Mouse (Mus musculus) E14TG2a.4 (cell line): ENCODE measurements around the gene Wipi2.

ENCODE experiments used
- H3K27me3 ChIP-seq: 2 replicates; pipeline ENCODE4 v1.6.1; 2014; ENCODE audit warnings: low read length, control low read depth; ENCODE audit not compliant: insufficient read depth
- H3K36me3 ChIP-seq: 2 replicates; pipeline ENCODE4 v1.6.1; 2014; ENCODE audit warnings: low read length, control low read depth; ENCODE audit not compliant: insufficient read depth
- H3K4me1 ChIP-seq: replicated peaks from 2 replicates; pipeline ENCODE4 v1.6.1; 2014; ENCODE audit warnings: low read depth, low read length, control low read depth
- H3K4me3 ChIP-seq: replicated peaks from 2 replicates; pipeline ENCODE4 v1.5.1; 2014; ENCODE audit warnings: mild to moderate bottlenecking, low read length
- H3K9me3 ChIP-seq: 2 replicates; pipeline ENCODE4 v1.6.1; 2014; ENCODE audit warnings: low read length, control low read depth
- CTCF ChIP-seq: conservative IDR thresholded peaks from 2 replicates; pipeline ENCODE4 v1.5.1; 2014; ENCODE audit warnings: low read length
- NANOG ChIP-seq: IDR thresholded peaks from 2 replicates; pipeline ENCODE4 v1.6.1; 2014; ENCODE audit warnings: borderline replicate concordance, low read length, mixed read lengths
- POU5F1 ChIP-seq: IDR thresholded peaks from 2 replicates; pipeline ENCODE4 v1.6.1; 2014; ENCODE audit warnings: low read length, borderline replicate concordance

The Wipi2 gene

DNA sequence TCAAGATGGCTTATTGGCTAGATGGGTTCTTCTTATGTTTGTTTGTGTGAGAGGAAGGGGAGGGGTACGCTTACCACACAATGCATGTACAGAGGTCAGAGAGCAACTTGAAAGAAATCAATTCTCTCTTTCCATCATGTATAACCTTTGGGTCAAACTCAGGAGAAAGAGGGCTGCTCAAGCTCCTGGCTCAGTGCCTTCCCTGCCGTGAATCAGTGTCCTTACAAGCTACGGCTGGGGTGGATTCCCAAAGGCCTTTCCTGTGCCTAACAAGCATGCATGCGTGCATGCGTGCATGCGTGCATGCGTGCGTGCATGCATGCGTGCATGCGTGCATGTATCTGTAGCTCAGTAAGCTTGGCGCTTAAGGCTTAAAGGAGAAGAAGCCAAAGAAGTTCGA is 22.2 kb upstream of the Wipi2 start:
- Histone ChIP-seq H3K4me3 (no peak overlapping the region), H3K9me3 (no peaks in the 10 kb centered on the region), H3K36me3 (no peaks in the 10 kb centered on the region), H3K4me1 (peaks cover 11% of the 10 kb centered on the region), H3K27me3 (peaks cover 58% of the 10 kb centered on the region)
- no peak for TF ChIP-seq POU5F1
- TF ChIP-seq NANOG = no peak
- TF ChIP-seq CTCF = no peak

DNA sequence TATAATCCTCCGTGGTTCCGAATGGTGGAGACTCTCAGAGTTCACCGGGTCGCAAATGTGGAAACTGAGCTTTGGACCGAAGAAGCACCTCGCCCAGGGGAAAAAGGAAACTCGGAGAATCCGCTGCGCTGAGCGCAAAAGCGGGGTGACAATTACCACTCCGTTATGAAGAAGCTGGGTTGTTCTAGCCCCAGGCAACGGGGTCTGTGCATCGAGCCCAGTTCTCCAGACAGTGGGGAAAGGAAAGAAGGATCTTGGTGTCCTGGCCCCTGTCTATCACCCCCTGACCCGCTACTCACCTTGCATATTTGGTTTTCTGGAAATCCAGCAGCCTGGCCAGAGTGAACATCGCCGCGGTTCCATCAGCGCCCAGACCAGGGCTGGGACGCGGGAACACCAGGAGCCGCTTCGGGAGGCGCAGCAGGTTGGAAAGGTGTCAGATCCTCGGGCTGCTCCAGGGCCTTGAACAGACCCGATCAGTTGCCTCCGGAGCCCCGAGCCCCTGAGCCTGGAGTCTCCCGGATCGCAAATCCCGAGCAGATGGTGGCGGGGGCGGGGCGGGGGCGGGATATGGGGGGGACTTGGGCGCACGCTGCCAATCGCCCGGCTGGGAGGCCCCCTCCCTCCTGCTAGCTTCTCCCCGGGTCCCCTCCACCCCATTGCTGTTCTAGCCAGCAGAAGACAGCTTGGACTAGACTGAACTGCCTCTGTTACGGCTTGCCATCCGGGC is 19.1 kb upstream of the Wipi2 start, which contains the start of gene Mmd2:
Gene Mmd2, minus strand, starts transcription at position 542 of the 730 bp plus-strand sequence.
- peak within 1 kb of the TSS; percentile 75 for H3K4me3 ChIP-seq
- H3K9me3 ChIP-seq = peaks cover 5% of the 10 kb centered on the region; the same call in 1 of the 2 replicates
- H3K27me3 ChIP-seq = peaks cover 50% of the 10 kb centered on the region
- H3K36me3 ChIP-seq = no peaks in the 10 kb centered on the region
- peaks cover 20% of the 10 kb centered on the region for H3K4me1 ChIP-seq
- TF ChIP-seq CTCF (no peak), NANOG (no peak), POU5F1 (no peak)

DNA sequence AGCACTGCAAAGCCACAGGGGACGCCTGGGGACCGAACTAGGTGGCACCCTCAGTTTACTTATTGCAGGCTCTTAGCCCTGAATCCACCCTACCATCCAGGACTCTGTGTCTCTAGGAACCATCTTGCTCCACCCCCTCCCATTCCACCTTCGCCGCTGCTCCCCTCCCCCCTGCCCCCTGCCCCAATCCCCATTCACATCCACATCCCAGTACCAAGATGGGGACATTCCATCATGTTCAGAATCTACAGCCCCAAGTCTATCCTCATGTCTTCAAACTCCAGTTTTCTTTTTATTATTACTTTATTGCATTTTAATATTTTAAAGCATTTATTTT is 18.5 kb upstream of the Wipi2 start:
- H3K4me3 ChIP-seq = peak overlapping the region; percentile 75; the same call in 1 of the 2 replicates
- TF ChIP-seq NANOG = no peak
- TF ChIP-seq CTCF = no peak
- no peak for TF ChIP-seq POU5F1

DNA sequence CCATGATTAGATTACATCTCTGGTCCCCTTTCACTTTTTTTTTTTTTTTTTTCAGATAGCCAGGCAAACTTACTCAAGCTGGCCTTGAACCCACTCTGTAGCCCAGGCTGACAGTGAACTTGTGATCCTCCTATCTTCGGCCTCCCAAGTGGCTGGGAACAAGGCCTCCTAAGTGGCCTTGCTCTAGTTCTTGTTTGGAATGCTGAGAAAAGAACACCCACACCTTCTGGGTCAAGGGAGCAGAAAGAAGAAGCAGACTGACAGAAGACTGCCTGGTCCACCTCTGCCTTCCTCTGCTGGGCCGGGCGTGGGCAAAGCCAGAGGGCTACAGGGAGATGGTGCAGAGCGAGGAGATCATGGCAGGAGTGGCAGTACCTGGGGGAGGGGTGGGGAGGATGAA is 17.1 kb upstream of the Wipi2 start:
- Histone ChIP-seq H3K27me3 (peaks cover 57% of the 10 kb centered on the region), H3K4me1 (peaks cover 20% of the 10 kb centered on the region), H3K9me3 (peaks cover 15% of the 10 kb centered on the region; the same call in 1 of the 2 replicates), H3K36me3 (no peaks in the 10 kb centered on the region), H3K4me3 (no peak overlapping the region)
- no peak for TF ChIP-seq CTCF
- no peak for TF ChIP-seq POU5F1
- no peak for TF ChIP-seq NANOG

More for the DNA sequence above, 18.5 kb upstream of the Wipi2 start:
- H3K9me3 ChIP-seq = peaks cover 10% of the 10 kb centered on the region; the same call in 1 of the 2 replicates
- peaks cover 50% of the 10 kb centered on the region for H3K27me3 ChIP-seq
- H3K4me1 ChIP-seq = peaks cover 20% of the 10 kb centered on the region
- no peaks in the 10 kb centered on the region for H3K36me3 ChIP-seq

DNA sequence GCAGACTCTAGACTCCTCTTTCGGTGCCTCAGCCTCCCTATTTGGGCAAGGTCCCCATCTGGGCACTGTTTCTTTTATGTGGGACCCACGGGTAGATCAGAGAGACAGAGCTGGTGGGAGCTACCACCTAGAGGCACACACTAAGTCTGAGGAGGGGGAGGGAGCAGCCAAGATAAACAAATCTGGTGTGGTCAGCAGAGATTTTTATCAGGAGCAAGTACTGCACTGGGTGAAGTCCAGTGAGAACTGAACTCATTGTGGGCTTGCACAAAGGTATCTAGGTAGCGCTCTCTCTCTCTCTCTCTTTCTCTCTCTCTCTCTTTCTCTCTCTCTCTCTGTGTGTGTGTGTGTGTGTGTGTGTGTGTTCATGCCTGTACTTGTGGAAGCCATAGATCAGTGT is 13.0 kb upstream of the Wipi2 start:
- Histone ChIP-seq H3K27me3 (peaks cover 50% of the 10 kb centered on the region), H3K9me3 (peaks cover 22% of the 10 kb centered on the region), H3K4me3 (no peak overlapping the region), H3K4me1 (peaks cover 12% of the 10 kb centered on the region), H3K36me3 (no peaks in the 10 kb centered on the region)
- TF ChIP-seq CTCF (no peak), POU5F1 (no peak), NANOG (no peak)

DNA sequence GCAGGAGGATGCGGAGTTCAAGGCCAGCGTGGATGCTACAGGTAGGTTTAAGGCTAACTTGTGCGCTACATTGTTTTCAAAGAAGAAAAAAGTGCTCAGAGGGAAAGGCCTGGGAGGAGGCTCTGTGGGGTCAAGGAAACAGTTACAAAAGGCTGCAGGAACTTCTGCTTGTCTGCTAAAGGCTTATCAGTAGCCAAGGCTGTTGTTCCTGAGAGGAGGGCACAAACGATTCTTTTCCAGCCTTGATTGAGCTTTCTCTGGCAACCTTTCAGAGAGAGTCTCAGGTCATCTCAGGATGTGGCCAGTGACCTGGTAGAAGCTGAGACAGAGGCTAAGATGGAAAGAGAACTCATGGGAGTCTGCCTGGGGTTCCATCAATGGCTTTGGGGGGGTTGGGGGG is 11.9 kb upstream of the Wipi2 start:
- no peaks in the 10 kb centered on the region for H3K36me3 ChIP-seq
- peaks cover 22% of the 10 kb centered on the region for H3K9me3 ChIP-seq
- no peak overlapping the region for H3K4me3 ChIP-seq
- H3K27me3 ChIP-seq = peaks cover 40% of the 10 kb centered on the region
- TF ChIP-seq NANOG (no peak), CTCF (no peak), POU5F1 (no peak)
- peaks cover 11% of the 10 kb centered on the region for H3K4me1 ChIP-seq

DNA sequence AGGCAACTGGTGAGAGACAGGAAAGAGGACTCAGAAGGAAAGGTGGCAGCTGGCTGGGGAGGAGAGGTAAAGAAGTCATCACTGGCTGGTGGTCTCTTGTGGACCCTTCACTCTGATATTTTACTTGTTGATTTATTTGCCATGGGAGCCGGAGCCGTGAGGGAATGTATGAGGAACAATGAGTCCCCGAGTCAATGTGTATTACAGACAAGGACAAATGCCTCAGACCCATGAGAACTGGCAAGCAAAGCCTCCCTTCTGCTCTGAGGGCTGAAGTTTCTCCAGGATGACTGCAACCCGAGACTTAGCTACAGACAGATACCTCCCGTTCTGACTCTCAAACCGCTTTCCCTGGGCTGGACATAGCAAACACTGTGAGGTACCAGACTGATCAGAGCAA is 11.2 kb upstream of the Wipi2 start:
- H3K9me3 ChIP-seq = peaks cover 19% of the 10 kb centered on the region
- TF ChIP-seq CTCF (no peak), POU5F1 (no peak), NANOG (no peak)
- H3K27me3 ChIP-seq = peaks cover 40% of the 10 kb centered on the region
- no peak overlapping the region for H3K4me3 ChIP-seq
- peaks cover 7% of the 10 kb centered on the region; the same call in 1 of the 2 replicates for H3K4me1 ChIP-seq
- no peaks in the 10 kb centered on the region for H3K36me3 ChIP-seq

DNA sequence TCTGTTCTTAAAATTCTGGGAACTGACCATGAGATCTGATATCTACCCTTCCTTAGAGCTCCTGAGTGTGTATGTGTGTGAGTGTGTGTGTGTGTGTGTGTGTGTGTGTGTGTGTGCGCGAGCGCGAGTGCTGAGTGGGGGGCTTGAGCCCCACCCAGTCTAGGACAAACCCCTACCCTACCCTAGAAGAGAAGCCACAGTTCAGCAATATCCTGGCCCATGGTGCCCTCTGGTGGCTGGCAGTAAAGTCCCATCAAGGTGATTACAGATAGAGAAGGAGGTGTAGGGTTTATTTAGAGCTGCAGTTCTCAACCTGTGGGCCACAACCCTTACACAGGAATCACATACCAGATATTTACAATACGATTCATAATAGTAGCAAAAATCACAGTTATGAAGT is 7.6 kb upstream of the Wipi2 start:
- Histone ChIP-seq H3K4me1 (peaks cover 12% of the 10 kb centered on the region), H3K36me3 (no peaks in the 10 kb centered on the region), H3K9me3 (peaks cover 7% of the 10 kb centered on the region), H3K27me3 (peaks cover 32% of the 10 kb centered on the region), H3K4me3 (no peak overlapping the region)
- TF ChIP-seq CTCF (peak; percentile 45), POU5F1 (no peak)

DNA sequence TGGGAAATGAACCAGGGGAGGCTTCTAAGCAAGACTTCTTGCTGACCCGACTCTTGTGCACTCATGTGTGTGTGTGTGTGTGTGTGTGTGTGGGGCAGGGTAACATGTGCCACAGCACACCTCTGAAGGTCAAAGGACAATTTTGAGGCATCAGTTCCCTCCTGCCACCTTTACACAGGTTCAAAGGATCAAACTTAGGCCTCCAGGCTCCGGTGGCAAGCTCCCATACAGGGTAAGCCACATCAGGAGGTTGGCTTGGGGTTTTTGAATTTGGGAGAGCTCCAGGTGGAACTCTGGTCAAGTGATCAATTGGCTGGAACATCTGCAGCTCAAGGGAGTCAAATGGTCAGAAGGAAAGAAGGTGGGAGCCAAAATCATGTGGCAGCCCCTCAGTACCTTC is 6.1 kb upstream of the Wipi2 start:
- no peaks in the 10 kb centered on the region for H3K36me3 ChIP-seq
- TF ChIP-seq CTCF = no peak
- no peak for TF ChIP-seq POU5F1
- no peak for TF ChIP-seq NANOG
- peaks cover 19% of the 10 kb centered on the region for H3K4me1 ChIP-seq
- no peak overlapping the region for H3K4me3 ChIP-seq
- peaks cover 18% of the 10 kb centered on the region for H3K27me3 ChIP-seq
- peaks cover 7% of the 10 kb centered on the region for H3K9me3 ChIP-seq
